Mouse (Mus musculus) bone marrow, adult 2 months (tissue): ENCODE measurements around the gene Nek6.

ENCODE experiments used
- CTCF ChIP-seq: fragments of 200-500 bp; IDR thresholded peaks from 2 replicates; pipeline ENCODE4 v1.5.1; 2011; ENCODE audit warnings: low read length, control low read depth; ENCODE audit not compliant: control insufficient read depth, insufficient read depth
- POLR2A ChIP-seq: fragments of 200-500 bp; IDR thresholded peaks from 2 replicates; pipeline ENCODE4 v1.6.1; 2011; ENCODE audit warnings: low read depth, mild to moderate bottlenecking, control low read depth, low read length, borderline replicate concordance; ENCODE audit not compliant: control insufficient read depth

DNA sequence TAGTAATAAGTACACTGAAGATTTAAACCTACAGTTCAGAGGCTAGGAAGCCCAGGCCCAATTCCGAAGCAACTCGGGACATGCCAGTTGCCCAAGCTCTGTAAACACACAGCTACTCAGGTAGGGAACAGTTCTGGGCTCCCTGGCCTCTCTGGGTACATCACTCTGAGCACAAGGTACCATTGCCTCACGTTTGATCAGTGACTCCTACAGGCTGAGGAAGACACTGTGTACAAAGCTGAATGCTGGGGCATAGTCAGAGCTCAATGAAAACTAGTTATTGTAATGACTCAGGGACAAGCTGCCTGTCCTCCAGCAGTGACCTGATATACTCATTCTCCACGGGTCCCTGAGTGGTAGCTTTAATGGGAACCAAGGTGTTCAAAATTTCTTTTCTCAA is 109.6 kb downstream of the Nek6 start:
- TF ChIP-seq POLR2A (no peak), CTCF (no peak)
